Mouse (Mus musculus) heart, adult 10 weeks (tissue): ENCODE data around the gene Mterf1b. TPM values are rescaled to one million over a fixed set of nuclear protein-coding genes. Genes with fewer than 3 reads are reported as not detected.

ENCODE experiments used
- polyA plus RNA-seq: library from polyadenylated mRNA; stranded (reverse); fragments of 350-450 nt; fragmentation: Illumina TruSeq; extraction: RNeasy Lipid Tissue Mini Kit (QIAGEN cat#74804); gene quantifications from one replicate; pipeline ENCODE4 v1.2.3, GENCODE M21; 2014; ENCODE audit warnings: low read depth, low replicate concordance

Gene Mterf1b
- 2.7 TPM for polyA plus RNA-seq

DNA sequence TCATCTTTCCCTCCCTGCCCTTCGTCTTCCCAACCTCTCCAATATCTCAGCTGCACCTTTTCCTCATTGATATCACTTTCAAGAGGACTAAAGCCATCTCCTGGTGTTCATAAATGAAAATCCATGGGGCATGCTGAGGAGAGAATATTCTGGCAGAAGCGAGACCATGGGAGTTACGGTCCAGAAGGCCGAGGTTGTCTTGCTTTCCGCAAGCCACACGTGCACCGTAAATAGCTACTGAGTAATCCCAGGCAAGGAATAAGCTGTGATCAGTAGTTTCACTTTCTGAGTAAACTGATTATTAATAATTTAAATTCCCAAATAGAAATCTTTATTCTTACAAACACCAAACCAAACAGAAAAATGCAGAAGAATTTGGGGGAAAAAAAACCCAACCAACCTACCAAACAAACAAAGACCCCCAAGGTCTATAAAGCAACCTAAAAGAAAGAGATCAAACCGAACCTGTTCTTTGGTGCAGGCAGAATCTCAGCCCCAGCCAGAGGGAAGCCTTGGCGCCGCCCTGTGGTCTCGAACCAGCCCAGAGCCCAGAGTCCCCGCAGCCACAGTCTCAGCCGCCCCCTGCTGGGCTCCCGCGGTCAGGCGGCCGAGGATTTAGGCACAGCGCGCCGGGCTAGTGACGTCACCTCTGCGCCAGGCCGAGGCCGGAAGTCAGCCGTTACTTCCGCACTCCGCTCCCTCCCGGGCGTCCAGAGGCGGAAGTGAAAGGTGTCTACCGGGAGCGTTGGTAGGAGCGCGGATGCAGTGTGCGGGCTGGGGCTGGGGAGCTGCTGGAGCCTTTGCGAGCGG, at the start of gene Mterf1b:
TSS of gene Mterf1b (plus strand) at position 697 of the 810 bp plus-strand sequence.

Other genes starting within 250 kb of the Mterf1b start
- gene Cyp51, start 87.6 kb upstream of the Mterf1b start, polyA plus RNA-seq = 8.9 TPM